Comparison of ENCODE assay signal across 8 mouse cellular contexts in the genomic region with DNA sequence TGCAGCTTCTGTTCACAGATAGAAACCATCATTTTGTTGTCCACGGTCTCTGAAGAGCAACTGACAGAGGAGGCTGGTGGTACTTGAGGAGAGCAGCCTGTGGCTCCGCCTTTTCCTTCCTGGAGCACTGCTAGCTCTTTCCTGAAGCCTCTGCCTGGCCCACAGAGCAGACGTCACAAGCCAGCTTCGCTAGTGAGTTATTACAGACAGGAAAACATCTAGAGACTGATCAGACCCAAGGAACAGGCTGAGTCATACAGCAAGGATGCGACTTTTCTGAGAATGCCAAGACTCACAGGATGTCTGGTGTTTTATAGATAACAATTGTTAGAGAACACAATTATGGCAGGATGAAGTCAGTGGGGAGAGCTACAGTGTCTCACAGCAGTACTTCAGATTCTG. TPM values are rescaled to one million over a fixed set of nuclear protein-coding genes. Genes with fewer than 3 reads are reported as not detected.
DNase-seq lines count a peak whose midpoint lies in the region; ATAC-seq lines count a peak whose summit lies in the region.

A gene (minus strand): TSS at position 72 of the 402 bp plus-strand sequence.
A gene (minus strand): TSS at position 126 of the 402 bp plus-strand sequence.

- DNase-seq in forebrain, embryonic 11.5 days (ENCODE audit: low spot score), result peak; percentile 48
- peak; percentile 1 for DNase-seq in embryo, embryonic 10.5 days (ENCODE audit: low spot score)
- no peak for DNase-seq in layer of hippocampus, adult 9-11 months
- DNase-seq in forebrain, embryonic 10.5 days (ENCODE audit: extremely low spot score, low spot score), result no peak
- no peak for DNase-seq in left cerebral cortex, postnatal 25 days (ENCODE audit: low spot score in 2 of 2)

- no peak within 1 kb of the TSS for H3K9ac ChIP-seq in forebrain, embryonic 11.5 days (ENCODE audit: low read length)
- no peak within 1 kb of the TSS for H3K9ac ChIP-seq in forebrain, embryonic 15.5 days (replicated peaks)
- H3K9ac ChIP-seq in lung, embryonic 15.5 days, result no peak within 1 kb of the TSS

- intact Hi-C loops in left cerebral cortex, postnatal 25 days (cut with DNase I), result no loop called here

- no peaks in the 10 kb centered on the region for H3K27me3 ChIP-seq in forebrain, embryonic 11.5 days (ENCODE audit: control insufficient read depth, insufficient read depth, low read length)
- no peaks in the 10 kb centered on the region for H3K27me3 ChIP-seq in forebrain, embryonic 15.5 days
- no peaks in the 10 kb centered on the region for H3K27me3 ChIP-seq in lung, embryonic 15.5 days
- H3K27me3 ChIP-seq in forebrain, embryonic 10.5 days (ENCODE audit: poor library complexity, severe bottlenecking), result no peaks in the 10 kb centered on the region

- no peak within 1 kb of the TSS for H3K27ac ChIP-seq in forebrain, embryonic 11.5 days (ENCODE audit: low read depth, low read length)
- no peak within 1 kb of the TSS for H3K27ac ChIP-seq in forebrain, embryonic 15.5 days (replicated peaks)
- H3K27ac ChIP-seq in lung, embryonic 15.5 days, result peak within 1 kb of the TSS; percentile 8; the same call in 1 of the 2 replicates
- no peak within 1 kb of the TSS for H3K27ac ChIP-seq in forebrain, embryonic 10.5 days

- no peak within 1 kb of the TSS for H3K4me3 ChIP-seq in forebrain, embryonic 11.5 days (ENCODE audit: low read depth, low read length)
- no peak within 1 kb of the TSS for H3K4me3 ChIP-seq in forebrain, embryonic 15.5 days
- H3K4me3 ChIP-seq in lung, embryonic 15.5 days, result no peak within 1 kb of the TSS
- no peak within 1 kb of the TSS for H3K4me3 ChIP-seq in forebrain, embryonic 10.5 days

- H3K4me1 ChIP-seq in forebrain, embryonic 11.5 days (replicated peaks; ENCODE audit: control insufficient read depth, insufficient read depth, low read length), result no peaks in the 10 kb centered on the region
- H3K4me1 ChIP-seq in forebrain, embryonic 15.5 days, result no peaks in the 10 kb centered on the region
- no peaks in the 10 kb centered on the region for H3K4me1 ChIP-seq in lung, embryonic 15.5 days
- no peaks in the 10 kb centered on the region for H3K4me1 ChIP-seq in forebrain, embryonic 10.5 days

- no peak for ATAC-seq in forebrain, embryonic 11.5 days (replicated peaks; ENCODE audit: low FRiP score)
- no peak for ATAC-seq in forebrain, embryonic 15.5 days (replicated peaks)
- peak; percentile 96 for ATAC-seq in inflammation-experienced regulatory T-cells, adult 6 months
- ATAC-seq in lung, embryonic 15.5 days (ENCODE audit: borderline replicate concordance, extremely low read depth, low FRiP score, low TSS enrichment), result peak; percentile 72

- H3K4me2 ChIP-seq in forebrain, embryonic 11.5 days (ENCODE audit: low read depth, low read length, severe bottlenecking), result no peak within 1 kb of the TSS
- no peak within 1 kb of the TSS for H3K4me2 ChIP-seq in forebrain, embryonic 15.5 days (replicated peaks)
- H3K4me2 ChIP-seq in lung, embryonic 15.5 days, result no peak within 1 kb of the TSS

- H3K36me3 ChIP-seq in forebrain, embryonic 11.5 days (ENCODE audit: control insufficient read depth, insufficient read depth, low read length), result no peaks in the 10 kb centered on the region
- H3K36me3 ChIP-seq in forebrain, embryonic 15.5 days, result no peaks in the 10 kb centered on the region
- H3K36me3 ChIP-seq in lung, embryonic 15.5 days, result no peaks in the 10 kb centered on the region
- H3K36me3 ChIP-seq in forebrain, embryonic 10.5 days (replicated peaks), result no peaks in the 10 kb centered on the region

- H3K9me3 ChIP-seq in forebrain, embryonic 11.5 days (ENCODE audit: control insufficient read depth, low read length), result no peaks in the 10 kb centered on the region; the same call in 1 of the 2 replicates
- 0 out of 2 replicates have a peak, but pooled peaks cover 3% of the 10 kb centered on the region for H3K9me3 ChIP-seq in forebrain, embryonic 15.5 days
- H3K9me3 ChIP-seq in lung, embryonic 15.5 days, result no peaks in the 10 kb centered on the region
- H3K9me3 ChIP-seq in forebrain, embryonic 10.5 days, result peaks cover 29% of the 10 kb centered on the region

- 71% methylated on average over 5 of the region's 5 CpGs for WGBS in forebrain, embryonic 11.5 days
- WGBS in forebrain, embryonic 15.5 days, result 77% methylated on average over 5 of the region's 5 CpGs
- 35% methylated on average over 5 of the region's 5 CpGs for WGBS in lung, embryonic 15.5 days
- 67% methylated on average over 5 of the region's 5 CpGs for WGBS in forebrain, embryonic 10.5 days

RNA-seq across cellular contexts. Expression of the first gene that starts in this region (rescaled TPM):
- 0.99 and 1.7 TPM in 2 replicates for polyA plus RNA-seq in forebrain, embryonic 11.5 days (2014; fragmentation: Nextera tagmentation; extraction: Ambion mirVana)
- polyA plus RNA-seq in forebrain, embryonic 15.5 days (2015; fragmentation: Nextera tagmentation; extraction: Ambion mirVana), result 0.20 and 0.65 TPM in 2 replicates
- 1 to 10 TPM in 2 of 3 experiments, not detected in 1; 1.6 to 4.1 TPM for polyA plus RNA-seq in inflammation-experienced regulatory T-cells, adult 6 months (2017; shearing (Covaris generic))
- 3.9 and 4.2 TPM in 2 replicates for polyA plus RNA-seq in lung, embryonic 15.5 days (2015; fragmentation: Nextera tagmentation; extraction: Ambion mirVana)
- 0.20 and 0.54 TPM in 2 replicates for polyA plus RNA-seq in forebrain, embryonic 10.5 days (2016; fragmentation: Nextera tagmentation; extraction: Ambion mirVana)
- under 1 TPM in 1 of 2 experiments, not detected in 1; 0.99 TPM for total RNA-seq in left cerebral cortex, postnatal 25 days (2021)

RNA-seq across cellular contexts. Expression of the second gene that starts in this region (rescaled TPM):
- 12.0 and 13.3 TPM in 2 replicates for polyA plus RNA-seq in forebrain, embryonic 11.5 days (2014; fragmentation: Nextera tagmentation; extraction: Ambion mirVana)
- polyA plus RNA-seq in forebrain, embryonic 15.5 days (2015; fragmentation: Nextera tagmentation; extraction: Ambion mirVana), result 12.6 and 13.8 TPM in 2 replicates
- 100 to 1,000 TPM in 1 of 3 experiments, 10 to 100 TPM in 2; 38.4 to 149 (median 50.1) TPM for polyA plus RNA-seq in inflammation-experienced regulatory T-cells, adult 6 months (2017; shearing (Covaris generic))
- polyA plus RNA-seq in lung, embryonic 15.5 days (2015; fragmentation: Nextera tagmentation; extraction: Ambion mirVana), result 81.0 and 85.0 TPM in 2 replicates
- 10.5 and 12.1 TPM in 2 replicates for polyA plus RNA-seq in forebrain, embryonic 10.5 days (2016; fragmentation: Nextera tagmentation; extraction: Ambion mirVana)
- 10 to 100 TPM; 22.0 to 22.9 TPM for total RNA-seq in left cerebral cortex, postnatal 25 days (2021)

Comparison
In these comparisons a context has a peak if more than half of its experiments do, and no peak if none do; other contexts are left out.
1. DNase-seq: peak in forebrain, embryonic 11.5 days (single experiment) and embryo, embryonic 10.5 days (single experiment); none in layer of hippocampus, adult 9-11 months (single experiment), forebrain, embryonic 10.5 days (single experiment) and left cerebral cortex, postnatal 25 days (0 of 2).
2. ATAC-seq: peak in inflammation-experienced regulatory T-cells, adult 6 months (single experiment) and lung, embryonic 15.5 days (single experiment); none in forebrain, embryonic 11.5 days (single experiment) and forebrain, embryonic 15.5 days (single experiment).